Mouse (Mus musculus): ENCODE data around the gene Plppr2.

The Plppr2 gene

GRCm38 (mm10) chr9:21936692-21937570 lies at the start of gene Plppr2:
Plppr2 (plus strand) TSS chr9:21937033.
- peak; percentile 99 for DNase-seq

DNA sequence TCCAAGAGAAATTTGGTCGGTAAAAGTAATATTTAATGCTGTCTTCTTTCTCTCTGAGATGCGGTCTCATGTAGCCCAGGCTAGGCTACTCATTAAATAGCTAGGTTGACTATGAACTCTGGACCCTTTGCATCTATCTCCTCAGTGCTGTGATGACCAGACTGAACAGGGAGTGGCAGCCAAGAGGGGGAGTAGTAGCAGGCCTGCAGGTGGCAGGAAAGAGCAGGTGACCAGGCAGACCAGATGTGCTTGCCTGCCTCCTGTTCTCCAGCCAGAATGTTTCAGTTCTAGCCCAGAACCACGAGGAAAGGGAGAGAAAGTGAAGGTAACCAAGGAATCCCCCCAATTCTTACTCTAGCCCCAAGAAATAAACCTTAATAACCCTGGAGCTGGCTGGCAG lies 47.6 kb upstream of the Plppr2 start:
- DNase-seq = no peak

- DNase-seq = peak; percentile 86
These were observed 35.5 kb upstream of the Plppr2 start for GRCm38 (mm10) chr9:21901223-21901820.

GRCm38 (mm10) chr9:21904031-21904430 lies 32.8 kb upstream of the Plppr2 start:
- DNase-seq = no peak

DNA sequence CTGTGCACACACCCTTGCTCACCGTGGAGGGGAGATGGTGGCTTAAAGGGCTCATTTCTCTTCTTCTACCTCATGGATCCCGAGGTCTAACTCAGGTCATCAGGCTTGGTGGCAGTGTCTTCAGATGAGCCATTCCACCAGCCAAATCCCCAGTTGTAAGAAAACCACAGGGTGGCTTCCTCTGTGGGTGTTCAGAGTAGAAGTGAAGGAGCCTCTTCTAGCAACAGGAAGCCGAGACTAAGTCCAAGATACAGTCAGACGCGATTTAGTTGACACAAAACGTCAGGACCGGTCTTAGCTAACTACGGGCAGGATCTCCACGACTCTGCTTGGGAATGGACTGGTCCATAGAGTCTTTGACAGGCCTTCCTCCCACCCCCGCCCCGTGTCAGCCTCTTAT lies 28.6 kb upstream of the Plppr2 start:
- no peak for DNase-seq

- DNase-seq = no peak
These were observed 27.2 kb upstream of the Plppr2 start for GRCm38 (mm10) chr9:21909474-21910223.

DNA sequence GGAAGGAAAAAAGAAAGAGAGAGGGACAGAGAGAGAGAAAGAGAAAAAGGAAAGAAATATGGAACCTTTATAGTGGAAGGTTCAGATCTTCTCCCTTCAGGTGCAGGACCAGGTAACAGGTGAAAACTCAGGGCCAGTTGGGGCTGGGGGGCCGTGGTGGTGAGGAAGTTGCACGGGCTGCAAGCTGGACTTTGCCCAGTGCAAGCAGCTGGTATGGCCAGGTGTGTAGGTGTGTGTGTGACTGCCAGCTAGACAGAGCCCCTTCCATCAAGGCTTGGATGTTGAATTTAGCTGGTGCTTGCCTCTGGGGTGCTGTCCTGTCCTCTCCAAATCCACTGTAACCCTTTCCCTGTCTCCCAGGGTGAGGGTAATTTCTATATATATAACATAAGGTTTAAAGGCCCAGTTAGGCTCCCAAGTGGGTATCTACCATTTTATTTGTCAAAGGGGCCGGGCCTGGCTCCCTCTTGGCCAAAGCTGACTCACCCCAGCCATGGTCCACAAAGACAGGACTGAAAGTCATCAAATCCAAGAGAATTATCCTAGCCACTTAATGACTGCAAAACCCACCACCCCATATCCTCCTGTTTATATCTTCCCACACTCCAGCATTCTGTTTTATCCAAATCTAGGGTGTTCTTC lies 19.9 kb upstream of the Plppr2 start:
- DNase-seq = no peak

DNA sequence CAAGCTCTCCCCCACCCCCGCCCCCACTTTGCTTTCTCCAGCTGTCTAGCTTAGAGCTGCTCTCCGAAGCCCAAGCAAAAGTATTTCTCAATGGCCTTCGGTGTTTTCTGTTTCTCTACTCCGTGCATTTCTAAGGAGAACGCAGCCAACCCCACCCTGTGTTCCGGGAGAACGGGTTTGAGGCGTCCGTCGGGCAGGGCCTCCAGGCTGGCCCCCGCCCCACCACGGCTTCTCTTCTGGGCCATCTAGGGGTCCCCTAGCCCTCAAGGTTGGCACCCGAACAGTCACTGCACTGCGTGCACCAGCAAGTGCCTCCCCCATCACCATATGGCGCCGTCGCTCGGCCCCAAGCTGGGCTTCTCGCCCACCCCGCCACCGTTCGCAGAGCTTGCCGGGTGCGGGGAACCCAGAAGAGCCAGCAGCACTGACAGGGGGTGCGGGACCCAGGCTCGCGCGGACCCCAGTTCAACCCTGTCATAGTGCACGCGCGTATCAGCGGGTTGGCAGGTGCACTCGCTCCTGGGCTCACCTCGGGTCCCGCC lies 19.3 kb upstream of the Plppr2 start:
- DNase-seq = peak; percentile 84

DNA sequence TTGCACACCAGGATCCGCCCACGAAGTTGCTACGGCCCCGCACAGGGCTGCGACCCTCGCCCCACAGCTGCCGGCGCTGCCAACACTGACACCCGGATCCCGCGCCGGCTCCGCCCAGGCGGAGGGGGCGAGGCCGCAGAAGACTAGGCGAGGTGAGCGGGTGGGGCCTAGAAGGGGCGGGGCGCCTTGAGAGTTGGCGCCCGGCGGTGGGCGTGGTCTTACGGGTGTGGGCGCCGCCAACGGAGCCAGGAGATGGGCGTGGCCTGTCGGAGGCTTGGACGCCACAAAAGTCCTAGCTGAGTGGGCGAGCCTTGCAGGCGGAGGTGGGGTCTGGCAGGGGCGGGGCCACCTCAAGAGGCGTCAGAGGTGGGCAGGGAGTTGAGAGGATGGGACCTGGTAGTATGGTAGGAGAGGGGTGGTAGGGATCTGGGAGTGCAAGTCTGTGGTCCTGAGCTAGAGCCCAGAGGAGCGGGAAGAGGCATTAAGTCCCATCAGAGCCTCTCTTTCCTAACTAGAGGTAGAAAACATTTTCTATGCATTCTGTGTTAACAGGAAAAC lies 18.7 kb upstream of the Plppr2 start, which contains the start of gene Rab3d:
TSS of gene Rab3d (minus strand) at position 158 of the 558 bp plus-strand sequence.
- peak; percentile 95 for DNase-seq

DNA sequence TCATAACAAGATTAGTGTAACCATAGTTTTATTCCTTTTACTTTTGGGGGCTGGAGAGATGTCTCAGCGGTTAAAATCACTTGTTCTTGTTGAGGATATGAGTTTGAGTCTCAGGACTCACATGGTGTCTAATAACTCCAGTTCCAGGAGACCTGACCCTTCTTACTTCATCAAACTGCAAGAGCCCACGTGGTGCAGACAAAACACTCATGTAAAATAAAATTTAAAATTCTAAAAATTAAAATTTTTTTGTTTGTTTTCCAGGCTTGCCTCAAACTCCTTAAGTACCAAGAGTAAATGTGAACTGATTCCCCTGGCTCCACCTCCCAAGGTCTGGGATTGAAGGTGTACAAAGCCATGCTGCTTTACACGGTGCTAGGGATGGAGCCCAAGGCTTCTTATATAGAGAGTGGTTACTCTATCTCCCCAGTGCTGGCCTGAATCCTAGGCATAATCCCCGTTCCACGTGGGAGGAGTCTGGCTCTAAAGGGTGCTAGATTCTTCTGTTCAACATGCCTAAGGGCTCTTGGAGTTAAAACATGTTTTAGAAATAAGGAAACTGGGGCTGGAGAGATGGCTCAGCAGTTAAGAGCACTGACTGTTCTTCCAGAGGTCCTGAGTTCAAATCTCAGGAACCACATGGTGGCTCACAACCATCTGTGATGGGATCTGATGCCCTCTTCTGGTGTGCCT lies 18.0 kb upstream of the Plppr2 start:
- no peak for DNase-seq

- DNase-seq = no peak
These were observed 13.8 kb upstream of the Plppr2 start for GRCm38 (mm10) chr9:21923036-21923435.

GRCm38 (mm10) chr9:21923490-21924098 lies 13.2 kb upstream of the Plppr2 start:
- no peak for DNase-seq

DNA sequence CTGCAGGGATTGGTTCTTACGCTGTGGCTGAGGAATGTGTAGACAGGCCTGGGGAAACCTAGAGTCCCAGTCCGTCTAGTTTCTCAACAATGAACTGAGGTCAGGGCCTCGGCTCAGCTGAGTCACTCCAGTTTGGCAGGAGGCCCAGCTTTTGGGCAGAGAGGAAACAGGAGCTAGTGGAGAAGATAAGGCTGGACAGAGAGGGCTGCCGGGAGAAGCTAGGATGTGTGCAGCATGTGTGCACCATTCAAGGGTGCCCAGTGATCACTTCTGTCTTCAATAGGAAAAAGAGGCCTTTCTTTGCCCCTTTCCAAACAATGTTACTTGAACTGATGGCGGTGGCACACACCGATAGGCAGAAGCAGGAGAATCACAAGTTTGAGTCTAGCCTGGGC lies 12.7 kb upstream of the Plppr2 start:
- DNase-seq = peak; percentile 61

DNA sequence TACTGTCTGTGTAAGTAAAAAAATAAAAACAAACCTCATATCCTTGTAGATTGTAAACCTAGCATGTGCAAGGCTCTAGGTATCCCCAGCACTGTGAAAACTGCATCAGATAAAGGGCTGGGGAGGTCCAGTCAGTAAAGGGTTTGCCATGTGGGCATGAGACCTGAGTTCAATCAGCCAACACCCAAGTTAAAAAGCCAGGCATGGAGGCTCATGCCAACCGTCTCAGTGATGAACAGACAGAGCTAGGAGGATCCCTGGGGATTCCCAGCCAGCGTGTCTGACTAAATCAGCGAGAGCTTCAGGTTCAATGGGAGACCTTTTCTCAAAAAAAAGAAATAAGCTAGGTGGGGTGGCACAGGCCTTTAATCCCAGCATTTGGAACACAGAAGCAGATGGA lies 11.8 kb upstream of the Plppr2 start:
- DNase-seq = no peak

DNA sequence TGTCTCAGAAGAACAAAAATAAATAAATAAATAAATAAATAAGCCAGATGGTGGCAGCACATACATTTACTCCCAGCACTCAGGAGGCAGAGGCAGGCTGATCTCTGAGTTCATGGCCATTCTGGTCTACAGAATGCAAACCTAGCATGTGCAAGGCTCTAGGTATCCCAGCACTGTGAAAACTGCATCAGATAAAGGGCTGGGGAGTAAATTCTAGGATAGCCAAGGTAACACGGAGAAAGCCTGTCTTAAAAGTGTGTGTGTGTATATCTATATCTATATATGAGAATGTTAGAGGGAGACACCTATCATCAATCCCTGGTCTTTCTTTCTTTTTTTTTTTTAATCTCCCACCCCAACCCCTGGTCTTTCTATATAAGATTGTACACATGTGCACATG lies 11.3 kb upstream of the Plppr2 start:
- no peak for DNase-seq

GRCm38 (mm10) chr9:21926155-21926554 lies 10.7 kb upstream of the Plppr2 start:
- DNase-seq = no peak

DNA sequence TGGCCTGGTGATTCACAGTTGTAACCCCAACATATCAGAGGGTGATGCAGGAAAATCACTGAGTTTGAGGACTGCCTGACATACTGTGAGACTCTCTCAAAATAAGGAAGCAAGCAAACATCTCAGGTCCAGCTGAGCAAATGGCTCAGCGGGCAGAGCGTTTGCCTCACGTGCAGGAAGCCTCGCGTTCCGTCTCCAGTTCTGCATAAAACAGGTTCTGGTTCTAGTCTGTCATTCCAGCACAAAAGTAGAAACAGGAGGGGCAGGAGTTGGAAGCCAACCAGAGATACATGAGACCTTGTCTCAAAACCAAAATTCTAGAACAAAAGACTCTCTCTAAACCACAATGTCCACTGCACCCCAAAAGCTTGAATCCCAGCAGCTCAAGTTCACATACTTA lies 10.0 kb upstream of the Plppr2 start:
- DNase-seq = no peak

DNA sequence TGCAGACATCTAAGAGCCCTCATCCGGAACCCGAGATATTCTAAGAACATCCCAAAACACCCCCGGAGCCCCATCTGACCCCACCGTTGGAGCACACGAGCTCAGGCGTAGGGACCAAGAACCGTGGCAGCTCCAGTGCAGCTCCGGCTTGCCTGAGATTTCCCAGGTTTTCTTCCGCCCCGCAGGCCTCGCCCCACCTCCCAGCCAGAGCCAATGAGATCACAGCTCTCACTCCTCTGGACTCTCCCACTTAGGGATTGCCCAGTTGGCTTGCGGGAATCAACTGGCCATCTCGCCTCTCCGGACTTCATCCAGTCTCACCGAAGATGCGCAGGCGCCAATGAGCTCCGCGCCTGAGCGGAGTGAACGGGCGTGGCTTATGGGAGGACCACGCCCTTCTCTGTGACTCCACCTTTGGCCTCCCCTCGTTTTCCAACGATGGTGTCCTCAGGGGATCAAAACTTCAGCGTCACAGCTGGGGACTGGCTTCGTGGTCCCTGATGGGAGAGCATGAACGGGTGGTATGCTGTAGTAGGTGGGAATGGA lies 9.6 kb upstream of the Plppr2 start, which contains the start of the genes Ccdc159 and Tmem205:
TSS of gene Ccdc159 (plus strand) at position 264 of the 546 bp plus-strand sequence.
TSS of gene Tmem205 (minus strand) at position 349 of the 546 bp plus-strand sequence.
- peak; percentile 98 for DNase-seq

GRCm38 (mm10) chr9:21929208-21929607 lies 7.6 kb upstream of the Plppr2 start:
- no peak for DNase-seq

- DNase-seq = no peak
These were observed 4.8 kb upstream of the Plppr2 start for GRCm38 (mm10) chr9:21932006-21932405.
